Mouse (Mus musculus): Measurements from ENCODE around the gene Ralgps1.

Gene Ralgps1

DNA sequence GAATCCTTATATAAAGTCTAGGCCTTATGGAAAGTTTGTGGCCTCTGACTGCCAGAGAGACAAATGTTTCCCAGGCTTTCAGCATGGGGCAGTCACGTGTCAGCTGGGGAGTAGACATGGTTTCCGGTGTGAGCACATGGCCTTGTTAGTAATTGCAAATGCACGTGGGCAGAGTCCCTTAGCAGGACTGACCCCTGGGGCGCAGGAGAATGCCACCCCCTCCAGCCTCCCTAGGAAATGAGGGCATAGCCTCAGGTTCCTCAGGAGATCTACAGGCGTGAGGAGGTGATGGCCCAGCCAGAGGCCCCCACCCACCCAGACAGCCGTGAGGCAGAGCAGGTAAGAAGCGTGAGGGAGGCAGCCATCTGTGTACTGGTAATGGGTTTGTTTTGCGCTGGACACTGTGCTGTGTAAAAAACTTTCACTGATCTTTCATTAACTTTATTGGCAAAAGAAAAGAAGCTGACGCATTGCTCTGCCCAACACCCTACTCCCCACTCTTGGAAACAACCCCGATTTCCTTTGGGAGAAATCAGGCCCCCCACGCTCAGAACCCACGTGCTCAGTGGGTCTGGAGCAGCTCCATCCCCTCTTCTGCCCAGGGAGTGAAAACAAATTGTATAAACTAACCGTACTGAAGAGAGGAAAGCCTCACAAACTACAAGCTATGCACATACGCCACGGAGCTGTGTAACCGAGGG lies 191.2 kb downstream of the Ralgps1 start:
- in situ Hi-C loops (cut with MboI; ENCODE audit: low sequenced_read_pairs), result no loop called here

DNA sequence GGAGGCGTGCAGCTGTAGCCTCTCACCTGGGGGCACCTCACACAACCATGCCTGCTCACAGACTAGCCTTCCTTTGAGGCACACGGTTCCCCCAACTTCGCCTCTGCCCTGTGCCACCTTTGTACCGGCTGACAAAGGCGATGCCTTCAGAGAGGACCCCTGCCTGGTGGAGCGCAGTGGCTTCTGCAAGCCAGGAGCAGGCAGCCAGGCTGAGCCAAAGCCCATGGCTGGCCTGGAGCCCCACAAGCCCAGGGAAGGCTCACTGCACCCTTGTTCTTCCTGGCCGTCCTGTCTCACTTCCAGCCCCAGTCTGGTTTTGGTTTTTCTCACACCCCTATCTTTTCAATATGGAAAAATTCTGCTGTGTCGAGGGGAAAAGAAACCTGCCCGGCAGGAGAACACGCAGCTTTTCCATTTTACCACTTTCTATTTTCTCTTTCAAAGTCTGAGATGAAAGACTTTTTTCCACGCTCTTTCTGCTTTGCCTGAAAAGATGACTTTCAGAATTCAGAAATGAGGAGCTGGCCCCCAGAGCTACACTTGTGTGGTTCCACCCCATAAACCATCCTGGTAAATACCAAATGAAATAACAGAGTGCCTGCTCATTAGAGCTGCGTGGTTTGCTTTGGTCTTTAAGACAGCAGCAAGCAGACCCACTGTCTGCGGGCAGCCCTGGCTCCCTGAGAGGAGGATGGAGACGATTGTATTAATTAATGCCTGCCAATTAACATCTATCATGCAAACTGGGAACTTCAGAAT lies 191.9 kb downstream of the Ralgps1 start:
- in situ Hi-C loops (cut with MboI; ENCODE audit: low sequenced_read_pairs), result no loop called here

GRCm38 (mm10) chr2:33178243-33178932 lies 192.9 kb downstream of the Ralgps1 start:
- in situ Hi-C loops (cut with MboI; ENCODE audit: low sequenced_read_pairs), result no loop called here

GRCm38 (mm10) chr2:33177443-33178242 lies 193.6 kb downstream of the Ralgps1 start:
- in situ Hi-C loops (cut with MboI; ENCODE audit: low sequenced_read_pairs), result no loop called here

- in situ Hi-C loops (cut with MboI; ENCODE audit: low sequenced_read_pairs), result no loop called here
Observed at GRCm38 (mm10) chr2:33176921-33177320, 194.4 kb downstream of the Ralgps1 start.

GRCm38 (mm10) chr2:33176516-33176915 lies 194.8 kb downstream of the Ralgps1 start:
- in situ Hi-C loops (cut with MboI; ENCODE audit: low sequenced_read_pairs), result no loop called here

- in situ Hi-C loops (cut with MboI; ENCODE audit: low sequenced_read_pairs), result no loop called here
Observed at GRCm38 (mm10) chr2:33173686-33174085, 197.6 kb downstream of the Ralgps1 start.

DNA sequence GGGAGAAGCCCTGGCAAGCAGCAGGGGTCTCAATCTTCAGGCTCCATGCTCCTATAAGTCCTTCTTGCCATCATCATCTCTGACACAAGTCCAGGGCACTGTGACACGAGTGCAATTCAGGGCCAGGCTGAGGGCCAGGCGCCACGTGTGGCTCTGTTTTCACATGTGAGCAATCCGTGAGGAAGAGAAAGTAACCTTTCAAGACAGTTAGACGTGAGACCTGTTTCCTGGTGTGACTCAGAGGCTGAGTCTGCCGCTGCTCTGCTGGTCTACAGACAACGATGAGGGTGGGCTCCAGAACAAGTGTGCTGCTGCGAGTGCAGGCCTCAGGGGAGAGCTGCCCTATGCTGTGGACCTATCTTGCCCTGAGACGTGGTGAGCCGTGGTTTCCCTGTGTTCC lies 198.2 kb downstream of the Ralgps1 start:
- in situ Hi-C loops (cut with MboI; ENCODE audit: low sequenced_read_pairs), result no loop called here

DNA sequence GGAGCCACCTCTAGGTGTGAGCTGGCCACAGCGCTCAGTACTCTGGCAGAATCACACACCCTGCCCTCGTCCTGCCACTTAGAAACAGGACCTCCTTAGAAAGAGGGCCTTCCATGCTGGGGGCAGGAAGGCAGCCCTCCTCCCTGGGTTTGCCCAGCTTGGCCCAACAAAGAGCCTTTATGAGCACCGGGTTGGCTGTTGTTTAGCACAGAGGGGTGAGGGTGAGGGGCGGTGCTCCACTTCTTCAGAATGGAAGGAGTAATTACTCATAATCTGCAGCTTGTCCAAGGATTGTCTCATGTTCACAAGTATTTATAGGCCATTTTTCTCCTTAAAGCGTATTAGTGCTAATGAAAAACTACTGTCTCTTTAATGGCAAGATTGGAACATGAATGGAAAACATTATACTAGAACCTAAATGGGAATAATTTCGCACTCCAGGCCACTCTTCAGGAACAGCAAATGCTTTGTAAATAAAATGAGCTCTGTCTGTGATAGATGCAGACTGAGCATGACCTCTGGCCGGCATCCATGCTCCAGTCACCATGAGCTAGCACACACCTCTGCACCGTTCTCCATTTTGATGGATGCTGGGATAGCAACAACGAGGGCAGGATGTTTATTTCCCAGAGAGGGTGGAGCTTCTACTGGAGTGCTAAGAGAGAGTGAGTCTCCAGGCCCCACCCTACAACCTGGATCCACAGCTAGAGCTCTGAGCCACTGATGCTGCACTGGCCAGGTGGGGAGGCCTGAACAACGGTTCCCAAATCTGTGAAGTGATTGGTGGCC lies 200.3 kb downstream of the Ralgps1 start:
- in situ Hi-C loops (cut with MboI; ENCODE audit: low sequenced_read_pairs), result no loop called here

DNA sequence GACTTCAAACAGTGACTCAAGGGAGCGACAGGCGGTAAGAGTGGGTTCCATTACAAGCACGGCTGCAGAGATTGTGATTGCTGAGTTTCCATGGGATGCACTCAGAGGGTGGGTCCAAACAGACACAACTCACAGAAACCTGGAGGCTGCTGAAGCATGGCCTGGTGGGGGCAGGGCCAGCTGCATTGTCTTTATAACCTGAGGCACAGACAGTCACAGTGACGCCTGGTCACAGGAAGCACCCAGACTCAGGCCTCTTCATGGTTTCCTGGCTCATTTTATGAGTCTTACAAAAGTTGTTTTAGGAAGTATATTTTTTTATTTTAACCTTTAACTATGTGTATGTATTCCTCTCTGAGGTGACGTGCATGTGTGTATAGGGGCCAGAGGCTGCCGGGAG lies 201.8 kb downstream of the Ralgps1 start:
- in situ Hi-C loops (cut with MboI; ENCODE audit: low sequenced_read_pairs), result no loop called here

DNA sequence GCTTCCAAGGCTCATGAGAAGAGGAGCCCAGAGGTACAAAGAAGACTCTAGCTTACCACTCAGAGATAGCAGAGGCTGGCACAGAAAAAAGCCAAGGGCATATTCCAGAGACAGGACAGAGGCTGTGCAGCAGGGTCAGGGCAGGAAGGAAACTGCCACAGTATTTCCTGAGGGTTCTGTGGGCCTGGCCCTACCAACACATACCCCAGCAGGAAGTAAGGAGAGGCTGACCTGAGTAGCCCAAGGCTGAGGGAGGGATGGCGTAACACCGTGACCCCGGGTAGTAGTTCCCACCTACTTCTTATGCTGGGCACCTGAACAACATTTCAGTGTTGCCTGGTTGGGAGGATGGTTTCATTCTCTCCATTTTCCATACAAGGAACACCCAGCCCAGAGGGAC lies 204.2 kb downstream of the Ralgps1 start:
- in situ Hi-C loops (cut with MboI; ENCODE audit: low sequenced_read_pairs), result no loop called here

- in situ Hi-C loops (cut with MboI; ENCODE audit: low sequenced_read_pairs), result no loop called here
Observed at GRCm38 (mm10) chr2:33165710-33166374, 205.4 kb downstream of the Ralgps1 start.

GRCm38 (mm10) chr2:33165229-33165628 lies 206.1 kb downstream of the Ralgps1 start:
- in situ Hi-C loops (cut with MboI; ENCODE audit: low sequenced_read_pairs), result no loop called here

DNA sequence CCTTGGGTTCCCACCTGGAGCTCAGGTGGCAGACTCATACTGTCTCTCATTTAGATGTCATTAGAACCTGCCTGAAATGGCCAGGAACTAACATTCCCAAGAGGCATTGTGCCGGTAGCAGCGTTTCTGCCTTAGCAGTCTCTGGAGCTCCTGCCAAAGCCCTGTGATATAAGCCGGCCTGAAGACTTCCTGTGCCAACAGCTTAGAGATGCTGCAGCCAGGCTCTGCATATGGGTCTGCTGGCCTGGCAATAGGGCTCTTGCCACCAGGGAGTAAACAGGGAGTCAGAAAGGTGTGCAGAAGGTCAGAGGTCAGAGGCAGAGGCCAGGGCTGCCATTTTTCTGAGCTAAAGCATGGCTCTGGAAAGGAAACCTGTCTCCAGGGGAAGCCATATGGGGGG lies 206.6 kb downstream of the Ralgps1 start:
- in situ Hi-C loops (cut with MboI; ENCODE audit: low sequenced_read_pairs), result no loop called here

- in situ Hi-C loops (cut with MboI; ENCODE audit: low sequenced_read_pairs), result no loop called here
Observed at GRCm38 (mm10) chr2:33162126-33162525, 209.2 kb downstream of the Ralgps1 start.

GRCm38 (mm10) chr2:33160326-33160973 lies 210.8 kb downstream of the Ralgps1 start:
- in situ Hi-C loops (cut with MboI; ENCODE audit: low sequenced_read_pairs), result no loop called here

DNA sequence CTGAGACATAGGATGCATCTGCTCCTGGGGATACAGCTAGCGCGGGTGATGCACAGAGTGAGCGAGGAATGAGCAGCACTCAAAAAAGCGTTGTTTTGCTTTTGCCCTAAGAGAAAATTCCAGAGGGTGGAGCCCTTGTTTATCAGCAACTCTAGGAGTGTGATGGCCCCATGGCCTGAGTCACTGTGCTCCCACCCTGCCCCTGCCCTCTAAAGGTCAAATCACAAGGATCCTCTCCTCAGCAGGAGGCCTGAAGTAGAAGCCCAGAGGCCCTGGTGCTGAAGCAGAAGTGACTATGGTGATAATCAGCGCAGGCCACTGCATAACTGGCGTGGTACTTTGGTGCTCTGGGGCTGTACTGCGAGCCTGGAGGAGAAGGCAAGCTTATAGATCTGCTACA lies 211.7 kb downstream of the Ralgps1 start:
- in situ Hi-C loops (cut with MboI; ENCODE audit: low sequenced_read_pairs), result loop anchor here (5.0 kb wide), 1 partner anchor 193 kb away; no protein-coding TSS in a partner anchor

GRCm38 (mm10) chr2:33158895-33159294 lies 212.4 kb downstream of the Ralgps1 start:
- in situ Hi-C loops (cut with MboI; ENCODE audit: low sequenced_read_pairs), result loop anchor here (5.0 kb wide), 1 partner anchor 193 kb away; no protein-coding TSS in a partner anchor

DNA sequence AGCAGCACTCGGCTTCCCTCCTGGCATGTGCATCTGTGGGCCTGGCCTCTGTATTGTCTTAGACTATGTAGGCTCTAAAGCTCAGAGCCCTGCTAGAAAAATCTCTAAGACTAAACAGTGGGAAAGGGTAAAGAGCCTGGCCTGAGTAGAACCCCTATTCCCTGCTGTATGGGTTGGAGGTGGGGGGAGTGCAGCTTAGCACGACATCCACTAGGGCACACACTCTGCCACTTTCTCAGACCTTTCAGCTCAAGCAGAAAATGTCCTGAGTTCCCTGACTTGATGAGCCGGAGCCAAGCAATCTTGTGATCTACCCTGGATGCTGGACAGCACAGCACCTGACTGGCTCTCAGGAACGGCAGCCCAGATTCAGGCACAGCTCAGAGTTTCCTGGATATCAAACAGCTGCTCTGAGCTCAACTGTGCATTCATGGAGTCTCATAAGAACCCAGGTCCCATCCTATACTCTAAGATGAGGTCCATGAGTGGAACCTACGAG lies 215.0 kb downstream of the Ralgps1 start:
- in situ Hi-C loops (cut with MboI; ENCODE audit: low sequenced_read_pairs), result loop anchor here (5.0 kb wide), 1 partner anchor 196 kb away; no protein-coding TSS in a partner anchor
